Mouse (Mus musculus): ENCODE data around the gene Stk33. TPM values are rescaled to one million over a fixed set of nuclear protein-coding genes. Genes with fewer than 3 reads are reported as not detected.
"Not testable (repeated sequence)": the region's sequence is repeated elsewhere in the genome, so short reads cannot be mapped to it uniquely, and the experiment has no call there.

Gene Stk33
- total RNA-seq (2022), result 1 to 10 TPM in 3 of 4 experiments, under 1 TPM in 1; 0.38 to 2.0 (median 1.4) TPM

- no peak for DNase-seq
Observed at GRCm38 (mm10) chr7:109438781-109439591, at the start of gene Stk33. TSS of gene Stk33 (minus strand) at chr7:109439081.

DNA sequence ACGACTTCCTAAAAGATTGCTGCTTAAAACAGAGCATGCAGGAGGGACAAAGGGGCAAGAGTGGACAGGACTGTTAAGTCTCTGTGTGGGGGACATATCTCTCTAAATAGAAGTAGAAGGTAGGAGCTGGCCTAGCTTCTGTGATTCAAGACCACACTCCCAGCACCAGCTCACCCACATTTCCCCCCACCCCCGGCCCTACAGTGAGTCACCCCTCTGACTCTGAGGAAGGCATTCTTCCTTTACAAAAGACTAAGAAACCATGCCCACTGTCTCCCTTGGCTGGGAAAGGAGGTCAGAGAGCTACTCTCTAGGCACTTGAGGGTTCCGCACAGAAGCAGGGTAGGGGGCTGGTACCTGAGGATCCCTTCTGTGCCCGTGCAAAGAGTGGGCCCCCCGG lies 45.3 kb upstream of the Stk33 start:
- DNase-seq, result no peak

DNA sequence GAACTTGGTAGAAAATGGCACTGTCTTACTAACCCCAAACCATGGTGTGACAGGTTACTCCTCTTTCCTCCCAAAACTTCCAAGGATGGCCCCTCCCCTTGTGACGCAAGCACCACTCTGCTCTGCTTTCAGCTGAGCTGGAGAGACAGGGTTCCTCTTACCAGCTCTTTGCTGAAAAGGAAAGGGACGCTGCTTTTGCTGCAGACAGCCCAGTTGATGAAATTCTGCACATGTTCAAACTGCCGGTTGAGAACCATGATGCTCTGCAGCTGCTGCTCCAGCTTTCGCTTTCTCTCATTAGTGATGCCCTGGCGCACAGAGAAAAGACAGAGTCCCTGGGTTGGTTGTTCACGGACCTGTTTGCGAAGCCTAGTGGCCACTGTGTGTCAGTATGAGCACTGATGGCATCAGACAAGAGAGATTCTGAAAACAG lies 41.9 kb upstream of the Stk33 start:
- no peak for DNase-seq

DNA sequence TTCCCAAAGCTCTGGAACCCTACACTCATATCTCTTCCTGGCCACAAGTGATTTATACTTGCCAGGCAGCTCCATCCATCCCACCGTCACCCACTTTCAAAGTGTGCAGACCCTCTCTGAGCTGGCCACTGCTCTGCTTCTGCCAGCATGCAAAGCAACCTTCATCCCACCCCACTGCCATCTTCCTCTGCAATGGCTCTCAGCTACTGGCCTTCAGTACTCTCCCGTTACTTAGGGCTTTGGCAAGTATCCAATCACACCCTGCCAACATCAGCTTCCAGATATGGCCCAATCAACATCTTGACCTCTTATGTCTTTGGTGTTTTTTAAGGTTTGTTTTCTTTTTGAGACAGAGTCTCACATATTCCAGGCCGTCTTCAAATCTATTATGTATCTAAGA lies 39.0 kb upstream of the Stk33 start:
- DNase-seq, result no peak

DNA sequence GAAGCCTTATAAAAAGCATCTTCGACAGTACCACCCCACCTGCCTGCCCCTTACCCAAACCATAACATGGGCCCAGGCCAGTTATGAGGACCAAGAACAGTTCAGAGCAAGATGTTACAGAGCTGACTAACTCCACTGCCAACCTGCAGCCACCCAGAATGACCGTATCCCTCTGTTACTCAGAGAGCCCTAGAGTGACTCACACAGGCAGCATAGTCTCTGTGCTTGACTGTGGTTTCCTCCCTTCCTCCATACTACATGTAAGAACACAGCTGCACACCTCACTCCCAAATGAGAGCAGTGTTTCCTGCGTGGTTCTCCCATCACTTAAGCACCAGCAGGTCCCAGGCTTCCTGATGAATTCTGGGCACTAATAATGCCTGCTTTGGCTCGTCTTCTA lies 31.8 kb upstream of the Stk33 start:
- DNase-seq, result no peak

- DNase-seq, result no peak
Observed at GRCm38 (mm10) chr7:109468262-109468701, 29.4 kb upstream of the Stk33 start.

GRCm38 (mm10) chr7:109467591-109467990 lies 28.7 kb upstream of the Stk33 start:
- DNase-seq, result no peak

GRCm38 (mm10) chr7:109460698-109461097 lies 21.8 kb upstream of the Stk33 start:
- no peak for DNase-seq

DNA sequence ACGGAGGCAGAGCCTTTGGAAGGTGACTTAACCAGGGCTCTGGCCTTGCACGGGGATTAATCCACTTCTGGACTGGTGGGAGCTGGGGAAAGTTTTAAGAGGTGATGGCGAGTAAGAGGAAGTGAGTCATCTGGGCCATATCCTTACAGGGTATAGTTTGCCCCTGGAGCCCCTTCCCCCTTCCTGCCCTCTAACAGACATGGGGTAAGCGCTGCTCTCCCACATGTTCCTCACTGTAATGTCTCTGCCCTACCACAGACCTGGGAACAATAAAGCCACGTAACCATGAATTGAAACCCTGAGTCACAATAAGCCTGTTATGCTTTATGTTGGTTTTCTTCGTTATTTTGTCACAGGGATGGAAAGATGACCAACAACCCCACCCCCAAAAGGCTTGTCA lies 17.7 kb upstream of the Stk33 start:
- DNase-seq, result no peak

DNA sequence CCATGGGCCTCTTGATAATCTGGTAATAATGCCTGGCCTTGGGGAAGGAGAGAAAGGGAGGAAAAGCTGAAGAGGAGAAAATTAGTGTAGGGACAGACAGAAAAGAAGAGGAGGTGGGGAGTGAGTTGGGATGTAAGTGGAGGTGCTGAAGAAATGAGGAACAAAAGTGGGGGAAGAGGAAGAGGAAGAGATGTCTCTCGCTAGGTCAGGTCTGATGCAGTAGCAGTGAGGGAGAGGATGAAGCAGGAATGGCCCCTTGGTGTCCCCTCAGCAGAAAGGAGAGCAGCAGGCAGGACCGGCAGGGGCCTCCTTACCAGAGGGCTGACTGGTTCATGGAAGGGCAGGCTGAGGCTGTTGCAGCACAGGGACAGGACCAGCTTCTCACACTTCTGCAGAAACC lies 16.9 kb upstream of the Stk33 start:
- DNase-seq, result no peak

- DNase-seq, result no peak
Observed at GRCm38 (mm10) chr7:109454856-109455255, 16.0 kb upstream of the Stk33 start.

DNA sequence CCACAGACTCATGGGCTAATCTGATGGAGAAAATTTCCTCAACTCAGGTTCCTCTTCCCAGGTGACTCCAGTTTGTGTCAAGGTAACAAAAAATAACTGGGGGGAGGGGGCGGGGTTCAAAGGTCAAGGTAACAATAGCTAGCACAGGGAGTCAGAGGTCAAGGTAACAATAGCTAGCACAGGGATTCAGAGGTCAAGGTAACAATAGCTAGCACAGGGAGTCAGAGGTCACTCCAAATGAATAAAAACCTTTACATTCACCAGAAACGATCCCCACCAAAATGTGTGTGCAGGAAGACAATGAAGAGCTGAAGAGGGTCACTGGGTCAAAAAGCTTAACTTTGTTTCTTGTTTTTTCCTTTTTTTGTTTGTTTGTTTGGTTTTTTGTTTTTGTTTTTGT lies 9.2 kb upstream of the Stk33 start:
- DNase-seq, result no peak

DNA sequence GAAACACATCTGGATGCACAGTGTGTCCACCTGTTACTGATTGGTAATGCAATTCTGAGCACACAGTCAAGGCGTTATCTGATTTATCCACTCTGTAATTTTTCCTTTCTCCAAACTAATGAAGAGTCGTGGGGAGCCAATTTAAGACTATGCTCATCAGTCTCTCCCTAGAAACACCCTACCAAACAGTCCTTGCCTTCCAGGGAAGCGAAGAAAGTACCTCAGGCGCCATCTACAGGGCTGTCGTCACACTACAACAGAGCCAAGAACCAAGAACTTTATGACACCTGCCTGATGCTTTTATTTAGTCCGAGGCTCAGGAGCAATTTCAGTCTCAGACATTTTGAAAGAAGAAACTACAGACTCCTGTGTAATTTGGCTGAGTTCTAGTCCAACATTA lies 6.1 kb upstream of the Stk33 start:
- DNase-seq, result no peak

GRCm38 (mm10) chr7:109442739-109443138 lies 3.9 kb upstream of the Stk33 start:
- DNase-seq, result no peak

- no peak for DNase-seq
Observed at GRCm38 (mm10) chr7:109440697-109441269, 1.9 kb upstream of the Stk33 start.

- no peak for DNase-seq
Observed at GRCm38 (mm10) chr7:109424422-109425159, 14.3 kb downstream of the Stk33 start.

DNA sequence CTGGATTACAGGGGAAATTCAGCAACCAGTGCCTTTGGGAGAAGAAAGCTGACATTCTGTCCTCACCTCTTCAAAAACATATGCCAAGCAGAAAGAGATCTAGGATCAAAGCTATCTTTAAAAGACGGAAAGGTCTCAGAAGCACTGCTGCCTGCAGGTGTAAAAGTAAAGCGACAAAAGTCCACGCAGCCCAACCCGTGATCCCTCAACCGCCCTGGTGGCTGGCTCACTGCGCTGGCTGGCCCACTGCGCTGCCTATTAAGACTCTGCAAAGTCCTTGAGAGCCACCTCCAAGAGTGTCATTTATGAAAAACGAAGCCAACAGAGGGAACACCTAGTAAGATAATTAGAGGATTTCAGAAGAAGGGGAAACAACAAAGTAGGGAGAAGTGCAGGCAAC lies 16.1 kb downstream of the Stk33 start:
- DNase-seq, result no peak

DNA sequence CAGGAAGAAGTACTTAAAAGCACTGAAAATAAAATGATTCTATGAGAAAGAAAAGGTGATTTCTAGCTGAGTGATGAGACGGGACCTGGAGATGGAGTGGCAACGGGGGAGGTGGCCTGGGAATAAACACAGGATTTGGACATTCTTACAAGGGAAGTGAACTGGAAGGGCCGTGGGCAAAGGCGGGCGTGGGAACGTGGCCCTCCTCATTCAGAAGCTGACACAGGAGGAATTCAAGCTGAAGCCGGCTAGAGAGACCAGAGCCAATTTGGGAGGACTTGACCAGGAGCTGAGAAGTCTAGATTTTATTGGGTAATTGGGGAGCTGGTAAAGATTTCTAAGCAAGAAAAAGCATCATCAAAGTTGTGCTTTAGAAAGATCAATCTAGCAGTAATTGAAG lies 33.4 kb downstream of the Stk33 start:
- no peak for DNase-seq

DNA sequence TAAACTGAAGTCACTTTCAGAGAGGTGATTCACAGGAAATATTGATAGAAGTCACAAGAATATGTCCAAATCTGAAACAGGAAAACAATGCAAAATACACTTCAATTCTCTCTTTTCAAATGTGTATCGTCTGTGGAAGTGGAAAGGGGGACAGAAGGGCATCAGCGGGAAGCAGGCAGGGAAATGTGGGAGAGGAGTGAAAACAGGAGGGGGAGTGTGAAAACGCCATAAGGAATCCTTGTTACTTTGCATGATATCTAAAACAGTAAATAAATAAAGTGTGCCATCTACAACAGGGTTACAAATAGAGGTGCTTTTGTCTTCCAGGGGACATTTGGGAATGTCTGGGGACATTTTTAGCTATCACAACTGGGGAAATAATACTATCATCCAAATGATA lies 39.6 kb downstream of the Stk33 start:
- DNase-seq, result no peak

GRCm38 (mm10) chr7:109381131-109381530 lies 57.8 kb downstream of the Stk33 start:
- no peak for DNase-seq

GRCm38 (mm10) chr7:109373556-109373955 lies 65.3 kb downstream of the Stk33 start:
- not testable (repeated sequence) for DNase-seq

DNA sequence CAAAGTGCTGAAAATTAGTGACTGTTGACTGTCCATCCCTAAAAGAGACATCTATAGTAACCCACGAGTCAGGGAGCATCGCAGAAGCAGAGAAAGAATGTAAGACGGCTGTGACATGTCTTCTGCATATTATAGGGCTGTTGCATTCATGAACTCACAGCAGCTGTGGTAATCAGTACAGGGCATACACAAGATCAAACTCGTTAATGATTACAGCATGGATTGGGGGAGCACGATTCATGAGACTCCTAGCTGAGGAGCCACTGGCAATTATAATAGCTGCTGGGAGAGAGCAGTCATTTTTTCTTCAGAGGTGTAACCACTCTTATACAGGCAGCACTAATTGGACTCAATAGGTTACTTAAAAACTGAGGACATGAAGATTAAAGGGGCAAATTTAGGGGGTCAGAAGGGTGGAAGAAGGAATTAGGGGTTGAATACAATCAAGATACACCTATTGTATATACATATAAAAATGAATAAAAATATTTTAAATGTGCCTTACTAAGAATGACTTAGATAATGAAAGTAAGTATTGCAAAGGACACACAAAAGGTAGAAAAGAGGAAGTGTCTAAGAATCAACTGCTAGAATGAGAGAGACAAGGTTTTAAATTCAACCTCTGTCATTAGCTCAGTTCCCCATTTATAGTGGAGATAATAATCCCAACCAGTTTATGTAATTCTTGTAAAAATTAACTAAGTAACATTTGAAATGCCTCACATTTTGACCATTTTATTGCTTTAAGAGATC lies 80.3 kb downstream of the Stk33 start:
- DNase-seq, result no peak

DNA sequence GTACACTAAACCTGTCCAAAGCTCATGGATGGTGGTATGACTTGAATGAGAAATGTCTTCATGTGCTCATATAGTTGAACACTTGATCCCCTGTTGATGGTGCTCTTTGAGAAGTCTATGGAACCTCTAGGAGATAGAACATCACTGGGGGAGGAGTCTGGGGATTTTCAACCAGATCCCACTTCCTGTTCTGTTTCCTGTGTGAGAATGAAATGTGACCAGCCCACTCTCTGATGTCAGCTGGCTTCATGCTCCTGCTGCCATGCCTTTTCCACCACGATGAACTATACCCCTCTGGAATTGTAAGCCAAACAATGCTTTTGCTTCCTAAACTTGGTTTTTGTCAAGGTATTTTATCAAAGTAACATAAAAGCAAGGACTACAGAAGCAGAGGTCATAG lies 81.0 kb downstream of the Stk33 start:
- DNase-seq, result no peak

Measured in adrenal gland, adult 8-10 months (tissue).